Mouse (Mus musculus) heart, embryonic 11.5 days (tissue): ENCODE measurements at regions not wholly inside any gene's neighbourhood (a gene's known extent, or its start where the extent isn't known, plus 50 kb on each side); places are given as distances from the start of the nearest gene placed in this dataset.
A peak's percentile ranks its signal among the peaks of the same experiment; 100 is the strongest.
"Not testable (repeated sequence)": the region's sequence is repeated elsewhere in the genome, so short reads cannot be mapped to it uniquely, and the experiment has no call there.

Source experiments
- ATAC-seq: fragments of 200-750 bp; cut with Nextera tagmentation; replicated peaks from 2 replicates; pipeline ENCODE4 v1.8.0; 2017; ENCODE audit warnings: moderate library complexity; ENCODE audit not compliant: insufficient number of reproducible peaks, low FRiP score, low TSS enrichment
- H3K27ac ChIP-seq: fragments of 300-500 bp; sonication (generic); 2 replicates; pipeline ENCODE4 v1.5.1; 2014; ENCODE audit warnings: mild to moderate bottlenecking, low read depth, low read length
- H3K27me3 ChIP-seq: fragments of 300-500 bp; sonication (generic); 2 replicates; pipeline ENCODE4 v1.6.1; 2014; ENCODE audit warnings: mild to moderate bottlenecking, low read length, mixed read lengths; ENCODE audit not compliant: control insufficient read depth, insufficient read depth
- H3K36me3 ChIP-seq: fragments of 300-500 bp; sonication (generic); 2 replicates; pipeline ENCODE4 v1.6.1; 2014; ENCODE audit warnings: mild to moderate bottlenecking, low read length, moderate library complexity, mixed read lengths; ENCODE audit not compliant: control insufficient read depth, insufficient read depth
- H3K4me1 ChIP-seq: fragments of 300-500 bp; sonication (generic); 2 replicates; pipeline ENCODE4 v1.6.1; 2014; ENCODE audit warnings: low read length; ENCODE audit not compliant: control insufficient read depth, insufficient read depth
- H3K4me2 ChIP-seq: fragments of 300-500 bp; sonication (generic); 2 replicates; pipeline ENCODE4 v1.6.1; 2014; ENCODE audit warnings: mild to moderate bottlenecking, moderate library complexity
- H3K4me3 ChIP-seq: fragments of 300-500 bp; sonication (generic); 2 replicates; pipeline ENCODE4 v1.5.1; 2014; ENCODE audit warnings: low read depth, low read length
- H3K9ac ChIP-seq: fragments of 300-500 bp; sonication (generic); 2 replicates; pipeline ENCODE4 v1.6.1; 2014; ENCODE audit warnings: mild to moderate bottlenecking, low read depth, low read length, moderate library complexity
- H3K9me3 ChIP-seq: fragments of 300-500 bp; sonication (generic); replicated peaks from 2 replicates; pipeline ENCODE4 v1.6.1; 2016; ENCODE audit warnings: low read length; ENCODE audit not compliant: control insufficient read depth
- WGBS: fragments of 180-500 bp; shearing (Covaris S2); extraction: QIAGEN DNeasy Blood & Tissue Kit; methylation state at CpG from one replicate; pipeline ENCODE4 v1.1.7; 2014; ENCODE audit not compliant: insufficient replicate concordance; 5-methylcytosine and 5-hydroxymethylcytosine counted together

- not testable (repeated sequence) for ATAC-seq, H3K4me1 ChIP-seq, H3K4me2 ChIP-seq, H3K27ac ChIP-seq, H3K36me3 ChIP-seq, H3K27me3 ChIP-seq, H3K4me3 ChIP-seq, H3K9ac ChIP-seq, H3K9me3 ChIP-seq
- WGBS = 87% methylated on average over 3 of the region's 3 CpGs
Observed at GRCm38 (mm10) chr19:8496561-8496960, 91.7 kb upstream of the Slc22a30 start.

- H3K27me3 ChIP-seq, ATAC-seq, H3K4me1 ChIP-seq, H3K9ac ChIP-seq, H3K4me2 ChIP-seq, H3K27ac ChIP-seq, H3K9me3 ChIP-seq, H3K4me3 ChIP-seq, H3K36me3 ChIP-seq: not testable (repeated sequence)
- 74% methylated on average over 2 of the region's 2 CpGs for WGBS
Observed at GRCm38 (mm10) chr19:8497526-8497925, 92.6 kb upstream of the Slc22a30 start.

- not testable (repeated sequence) for H3K4me3 ChIP-seq, H3K27me3 ChIP-seq, ATAC-seq, H3K36me3 ChIP-seq, H3K4me1 ChIP-seq, H3K9me3 ChIP-seq, H3K9ac ChIP-seq, H3K27ac ChIP-seq
- peak overlapping the region; percentile 51 for H3K4me2 ChIP-seq
- WGBS = 76% methylated on average over 6 of the region's 6 CpGs
Observed at GRCm38 (mm10) chr19:8517721-8518120, 73.3 kb upstream of the Slc22a8 start.

GRCm38 (mm10) chr19:8518273-8518672 lies 72.8 kb upstream of the Slc22a8 start:
- 0 out of 2 replicates have a peak overlapping the region, but pooled peaks have one; percentile 10 for H3K27ac ChIP-seq
- no peaks in the 10 kb centered on the region for H3K9me3 ChIP-seq
- H3K27me3 ChIP-seq = no peaks in the 10 kb centered on the region
- ATAC-seq = no peak
- no peaks in the 10 kb centered on the region for H3K4me1 ChIP-seq
- WGBS = 61% methylated on average over 11 of the region's 11 CpGs
- 0 out of 2 replicates have a peak overlapping the region, but pooled peaks have one; percentile 34 for H3K9ac ChIP-seq
- H3K4me3 ChIP-seq = peak overlapping the region; percentile 30
- no peaks in the 10 kb centered on the region for H3K36me3 ChIP-seq
- H3K4me2 ChIP-seq = peak overlapping the region; percentile 51

- not testable (repeated sequence) for H3K9ac ChIP-seq, ATAC-seq, H3K27ac ChIP-seq, H3K4me1 ChIP-seq, H3K9me3 ChIP-seq, H3K4me3 ChIP-seq, H3K36me3 ChIP-seq, H3K4me2 ChIP-seq, H3K27me3 ChIP-seq
- WGBS = 78% methylated on average over 7 of the region's 7 CpGs
Observed at GRCm38 (mm10) chr19:8518933-8519332, 72.1 kb upstream of the Slc22a8 start.

- WGBS = 65% methylated on average over 3 of the region's 3 CpGs
- H3K4me1 ChIP-seq = no peaks in the 10 kb centered on the region
- no peaks in the 10 kb centered on the region for H3K9me3 ChIP-seq
- H3K4me2 ChIP-seq = no peak overlapping the region
- no peaks in the 10 kb centered on the region for H3K36me3 ChIP-seq
- no peaks in the 10 kb centered on the region for H3K27me3 ChIP-seq
- ATAC-seq = no peak
- H3K27ac ChIP-seq = no peak overlapping the region
- H3K4me3 ChIP-seq = no peak overlapping the region
- H3K9ac ChIP-seq = no peak overlapping the region
Observed at GRCm38 (mm10) chr19:8534597-8534996, 56.5 kb upstream of the Slc22a8 start.

GRCm38 (mm10) chr19:8536085-8536484 lies 55.0 kb upstream of the Slc22a8 start:
- H3K9ac ChIP-seq = no peak overlapping the region
- ATAC-seq = no peak
- WGBS = 52% methylated on average over 2 of the region's 2 CpGs
- H3K4me2 ChIP-seq = no peak overlapping the region
- H3K4me3 ChIP-seq = no peak overlapping the region
- no peaks in the 10 kb centered on the region for H3K9me3 ChIP-seq
- H3K4me1 ChIP-seq = no peaks in the 10 kb centered on the region
- no peaks in the 10 kb centered on the region for H3K27me3 ChIP-seq
- H3K27ac ChIP-seq = no peak overlapping the region
- no peaks in the 10 kb centered on the region for H3K36me3 ChIP-seq
